11 mouse cellular contexts compared by ENCODE assay signal in genomic region chr11:98933847-98934246, GRCm38 (mm10). TPM values are rescaled to one million over a fixed set of nuclear protein-coding genes. Genes with fewer than 3 reads are reported as not detected.
A peak's percentile ranks its signal among the peaks of the same experiment; 100 is the strongest.
DNase-seq lines count a peak whose midpoint lies in the region; ATAC-seq and TF ChIP-seq lines count a peak whose summit lies in the region.
"Not testable (repeated sequence)": the region's sequence is repeated elsewhere in the genome, so short reads cannot be mapped to it uniquely, and the experiment has no call there.
"Had no signal": no experiment of that assay in that cellular context is flagged by ENCODE, and none has a peak within 500 bp of the region (broad histone marks: within the 10 kb centered on the region; RNA-seq: fewer than 3 reads in every experiment).

No protein-coding gene starts in this region.

- H3K9me3 ChIP-seq in embryonic facial prominence, embryonic 14.5 days (ENCODE audit: control insufficient read depth, low read length); heart, embryonic 14.5 days (ENCODE audit: control insufficient read depth, low read length); hindbrain, embryonic 10.5 days; limb, embryonic 12.5 days; lung, embryonic 15.5 days; stomach, embryonic 15.5 days: not testable (repeated sequence)

- H3K27me3 ChIP-seq in cerebellum, adult 2 months (ENCODE audit: control insufficient read depth, insufficient read depth, low read length); embryonic facial prominence, embryonic 14.5 days (replicated peaks; ENCODE audit: control insufficient read depth, insufficient read depth, low read length); heart, embryonic 14.5 days (ENCODE audit: control insufficient read depth, insufficient read depth, low read length); limb, embryonic 12.5 days; lung, embryonic 15.5 days; stomach, embryonic 15.5 days (replicated peaks): not testable (repeated sequence)
- H3K27me3 ChIP-seq in hindbrain, embryonic 10.5 days (ENCODE audit: insufficient read depth, poor library complexity, severe bottlenecking) = peaks cover 59% of the 10 kb centered on the region

- H3K27ac ChIP-seq in cerebellum, adult 2 months (ENCODE audit: insufficient read depth, low read length) = 0 out of 2 replicates have a peak overlapping the region, but pooled peaks have one; percentile 45
- H3K27ac ChIP-seq in embryonic facial prominence, embryonic 14.5 days (replicated peaks; ENCODE audit: low read depth, low read length) = peak overlapping the region; percentile 84
- H3K27ac ChIP-seq in heart, embryonic 14.5 days (replicated peaks in 1 of 2; ENCODE audit: control insufficient read depth in 1 of 2, insufficient read depth in 1 of 2, low read depth in 2 of 2, low read length in 2 of 2) = not testable (repeated sequence)
- H3K27ac ChIP-seq in hindbrain, embryonic 10.5 days = peak overlapping the region; percentile 5; the same call in 1 of the 2 replicates
- H3K27ac ChIP-seq in limb, embryonic 12.5 days = peak overlapping the region; percentile 86; the same call in 1 of the 2 replicates
- peak overlapping the region; percentile 95 for H3K27ac ChIP-seq in lung, embryonic 15.5 days
- peak overlapping the region; percentile 88; the same call in 1 of the 2 replicates for H3K27ac ChIP-seq in stomach, embryonic 15.5 days

- TF ChIP-seq POLR2A in cerebellum, adult 2 months (IDR thresholded peaks at IDR 0.05; ENCODE audit: borderline replicate concordance, insufficient read depth, low read length) = not testable (repeated sequence)

- not testable (repeated sequence) for TF ChIP-seq CTCF in cerebellum, adult 2 months (IDR thresholded peaks at IDR 0.05; ENCODE audit: borderline replicate concordance, insufficient read depth, low read depth, low read length)

- 84% methylated on average over 2 of the region's 2 CpGs for WGBS in cerebellum, adult 2 months
- WGBS in embryonic facial prominence, embryonic 14.5 days = 64% methylated on average over 2 of the region's 2 CpGs
- WGBS in heart, embryonic 14.5 days = 91% methylated on average over 2 of the region's 2 CpGs
- WGBS in hindbrain, embryonic 10.5 days = 93% methylated on average over 2 of the region's 2 CpGs
- WGBS in limb, embryonic 12.5 days = 94% methylated on average over 2 of the region's 2 CpGs
- WGBS in lung, embryonic 15.5 days = 74% methylated on average over 2 of the region's 2 CpGs
- WGBS in stomach, embryonic 15.5 days = 69% methylated on average over 2 of the region's 2 CpGs

- H3K4me3 ChIP-seq in cerebellum, adult 2 months (replicated peaks; ENCODE audit: insufficient read depth, low read depth, low read length); embryonic facial prominence, embryonic 14.5 days (ENCODE audit: low read depth, low read length); heart, embryonic 14.5 days (ENCODE audit: control insufficient read depth in 1 of 2, insufficient read depth in 1 of 2, low read depth in 1 of 2, low read length in 2 of 2); hindbrain, embryonic 10.5 days; limb, embryonic 12.5 days (replicated peaks); lung, embryonic 15.5 days; stomach, embryonic 15.5 days (replicated peaks): not testable (repeated sequence)

- H3K4me2 ChIP-seq in embryonic facial prominence, embryonic 14.5 days (ENCODE audit: low read depth, low read length) = peak overlapping the region; percentile 84; the same call in 1 of the 2 replicates
- not testable (repeated sequence) for H3K4me2 ChIP-seq in heart, embryonic 14.5 days (ENCODE audit: low read length); limb, embryonic 12.5 days; lung, embryonic 15.5 days; stomach, embryonic 15.5 days

- not testable (repeated sequence) for H3K9ac ChIP-seq in embryonic facial prominence, embryonic 14.5 days (ENCODE audit: low read depth, low read length); limb, embryonic 12.5 days (replicated peaks); lung, embryonic 15.5 days; stomach, embryonic 15.5 days
- 0 out of 2 replicates have a peak overlapping the region, but pooled peaks have one; percentile 92 for H3K9ac ChIP-seq in heart, embryonic 14.5 days (ENCODE audit: low read length)

- ATAC-seq in embryonic facial prominence, embryonic 14.5 days (ENCODE audit: low read depth); heart, embryonic 14.5 days (ENCODE audit: insufficient number of reproducible peaks, insufficient read depth, low FRiP score, low read depth); limb, embryonic 12.5 days (ENCODE audit: insufficient number of reproducible peaks, insufficient read depth, low FRiP score, low TSS enrichment, low read depth); lung, embryonic 15.5 days (ENCODE audit: borderline replicate concordance, extremely low read depth, low FRiP score, low TSS enrichment); stomach, embryonic 15.5 days (ENCODE audit: insufficient read depth, low FRiP score, low read depth): not testable (repeated sequence)

- DNase-seq in cerebellum, adult 2 months; embryonic facial prominence, embryonic 14.5 days (ENCODE audit: low spot score); hindbrain, embryonic 10.5 days (ENCODE audit: low spot score): not testable (repeated sequence)
- peak; percentile 81 for DNase-seq in heart, adult 11 months

- H3K4me1 ChIP-seq in cerebellum, adult 2 months (ENCODE audit: control insufficient read depth, insufficient read depth, low read length) = peaks cover 71% of the 10 kb centered on the region
- H3K4me1 ChIP-seq in embryonic facial prominence, embryonic 14.5 days (ENCODE audit: control insufficient read depth, insufficient read depth, low read length) = peaks cover 78% of the 10 kb centered on the region
- H3K4me1 ChIP-seq in heart, embryonic 14.5 days (ENCODE audit: control insufficient read depth in 2 of 2, insufficient read depth in 2 of 2, low read length in 2 of 2) = peaks cover 63 to 65% of the 10 kb centered on the region in 2 experiments
- H3K4me1 ChIP-seq in hindbrain, embryonic 10.5 days (replicated peaks) = peaks cover 93% of the 10 kb centered on the region
- H3K4me1 ChIP-seq in limb, embryonic 12.5 days (replicated peaks) = peaks cover 90% of the 10 kb centered on the region
- H3K4me1 ChIP-seq in lung, embryonic 15.5 days = peaks cover 93% of the 10 kb centered on the region
- H3K4me1 ChIP-seq in stomach, embryonic 15.5 days = peaks cover 83% of the 10 kb centered on the region

- H3K36me3 ChIP-seq in embryonic facial prominence, embryonic 14.5 days (ENCODE audit: control insufficient read depth, insufficient read depth, low read length); heart, embryonic 14.5 days (ENCODE audit: control insufficient read depth, insufficient read depth, low read length); hindbrain, embryonic 10.5 days; limb, embryonic 12.5 days; lung, embryonic 15.5 days; stomach, embryonic 15.5 days: not testable (repeated sequence)

RNA-seq across cellular contexts. Expression of gene Rara, which starts 6.2 kb away (rescaled TPM):
- 13.5 and 15.4 TPM in 2 replicates for polyA plus RNA-seq in cerebellum, adult 2 months (2012; rRNA removed)
- 46.4 and 50.3 TPM in 2 replicates for polyA plus RNA-seq in embryonic facial prominence, embryonic 14.5 days (2014; fragmentation: Nextera tagmentation; extraction: Ambion mirVana)
- polyA plus RNA-seq in heart, embryonic 14.5 days (2014; fragmentation: Nextera tagmentation; extraction: Ambion mirVana) = 31.4 and 33.4 TPM in 2 replicates
- 28.4 and 53.7 TPM in 2 replicates for polyA plus RNA-seq in hindbrain, embryonic 10.5 days (2016; fragmentation: Nextera tagmentation; extraction: Ambion mirVana)
- 47.1 TPM in 2 replicates for polyA plus RNA-seq in limb, embryonic 12.5 days (2016; fragmentation: Nextera tagmentation; extraction: Ambion mirVana)
- polyA plus RNA-seq in lung, embryonic 15.5 days (2015; fragmentation: Nextera tagmentation; extraction: Ambion mirVana) = 36.5 and 38.4 TPM in 2 replicates
- 34.0 and 41.0 TPM in 2 replicates for polyA plus RNA-seq in stomach, embryonic 15.5 days (2015; fragmentation: Nextera tagmentation; extraction: Ambion mirVana)

RNA-seq across cellular contexts. Expression of gene Cdc6, which starts 26.2 kb away (rescaled TPM):
- polyA plus RNA-seq in cerebellum, adult 2 months (2012; rRNA removed) = 0.30 and 0.36 TPM in 2 replicates
- polyA plus RNA-seq in embryonic facial prominence, embryonic 14.5 days (2014; fragmentation: Nextera tagmentation; extraction: Ambion mirVana) = 22.7 and 23.0 TPM in 2 replicates
- 15.6 and 17.5 TPM in 2 replicates for polyA plus RNA-seq in heart, embryonic 14.5 days (2014; fragmentation: Nextera tagmentation; extraction: Ambion mirVana)
- polyA plus RNA-seq in hindbrain, embryonic 10.5 days (2016; fragmentation: Nextera tagmentation; extraction: Ambion mirVana) = 45.3 and 63.7 TPM in 2 replicates
- polyA plus RNA-seq in limb, embryonic 12.5 days (2016; fragmentation: Nextera tagmentation; extraction: Ambion mirVana) = 44.8 and 48.5 TPM in 2 replicates
- polyA plus RNA-seq in lung, embryonic 15.5 days (2015; fragmentation: Nextera tagmentation; extraction: Ambion mirVana) = 41.3 and 42.5 TPM in 2 replicates
- polyA plus RNA-seq in stomach, embryonic 15.5 days (2015; fragmentation: Nextera tagmentation; extraction: Ambion mirVana) = 28.8 and 30.3 TPM in 2 replicates

RNA-seq across cellular contexts. Expression of gene Gjd3, which starts 49.0 kb away (rescaled TPM):
- 1.2 and 2.1 TPM in 2 replicates for polyA plus RNA-seq in cerebellum, adult 2 months (2012; rRNA removed)
- 0.34 and 0.56 TPM in 2 replicates for polyA plus RNA-seq in embryonic facial prominence, embryonic 14.5 days (2014; fragmentation: Nextera tagmentation; extraction: Ambion mirVana)
- 1.00 and 2.3 TPM in 2 replicates for polyA plus RNA-seq in heart, embryonic 14.5 days (2014; fragmentation: Nextera tagmentation; extraction: Ambion mirVana)
- polyA plus RNA-seq in hindbrain, embryonic 10.5 days (2016; fragmentation: Nextera tagmentation; extraction: Ambion mirVana) = 0.44 TPM in 1 of 2 replicates, not detected in the other
- polyA plus RNA-seq in limb, embryonic 12.5 days (2016; fragmentation: Nextera tagmentation; extraction: Ambion mirVana) = 0.51 TPM in 1 of 2 replicates, not detected in the other
- 0.20 and 0.61 TPM in 2 replicates for polyA plus RNA-seq in lung, embryonic 15.5 days (2015; fragmentation: Nextera tagmentation; extraction: Ambion mirVana)
- polyA plus RNA-seq in stomach, embryonic 15.5 days (2015; fragmentation: Nextera tagmentation; extraction: Ambion mirVana) = 0.42 and 0.43 TPM in 2 replicates
- polyA plus RNA-seq: C2C12; erythroblast, embryonic 14.5 days; inflammation-experienced regulatory T-cells, adult 6 months had no signal

Comparison
In these comparisons a context has a peak if more than half of its experiments do, and no peak if none do; other contexts are left out.
1. RNA of gene Cdc6, which starts 26.2 kb away (polyA plus RNA-seq): 45.3 to 63.7 TPM in hindbrain, embryonic 10.5 days, 44.8 to 48.5 TPM in limb, embryonic 12.5 days, 41.3 to 42.5 TPM in lung, embryonic 15.5 days, 28.8 to 30.3 TPM in stomach, embryonic 15.5 days, 22.7 to 23.0 TPM in embryonic facial prominence, embryonic 14.5 days and 15.6 to 17.5 TPM in heart, embryonic 14.5 days; 0.30 to 0.36 TPM in cerebellum, adult 2 months; every median in the first group is over 10 times any median in the second.